Mouse (Mus musculus) G1E (cell line): ENCODE results near the gene Prelp.

Experiments used
- CTCF ChIP-seq: IDR thresholded peaks from 2 replicates; pipeline ENCODE4 v1.5.1; 2012; ENCODE audit warnings: low read depth, low read length, inconsistent platforms, mixed read lengths
- GATA1 ChIP-seq: IDR thresholded peaks from 2 replicates; pipeline ENCODE4 v1.6.1; 2012; ENCODE audit warnings: borderline replicate concordance, low read length, inconsistent platforms, mixed read lengths
- GATA2 ChIP-seq: IDR thresholded peaks from 2 replicates; pipeline ENCODE4 v1.6.1; 2012; ENCODE audit warnings: low read depth, low read length, inconsistent platforms, borderline replicate concordance
- POLR2AphosphoS5 ChIP-seq: IDR thresholded peaks from 2 replicates; pipeline ENCODE4 v1.6.1; 2012; ENCODE audit warnings: low read depth, low read length, inconsistent platforms; ENCODE audit not compliant: insufficient replicate concordance
- TAL1 ChIP-seq: conservative IDR thresholded peaks from 2 replicates; pipeline ENCODE4 v1.6.1; 2012; ENCODE audit warnings: low read depth, low read length, inconsistent platforms, mixed read lengths

DNA sequence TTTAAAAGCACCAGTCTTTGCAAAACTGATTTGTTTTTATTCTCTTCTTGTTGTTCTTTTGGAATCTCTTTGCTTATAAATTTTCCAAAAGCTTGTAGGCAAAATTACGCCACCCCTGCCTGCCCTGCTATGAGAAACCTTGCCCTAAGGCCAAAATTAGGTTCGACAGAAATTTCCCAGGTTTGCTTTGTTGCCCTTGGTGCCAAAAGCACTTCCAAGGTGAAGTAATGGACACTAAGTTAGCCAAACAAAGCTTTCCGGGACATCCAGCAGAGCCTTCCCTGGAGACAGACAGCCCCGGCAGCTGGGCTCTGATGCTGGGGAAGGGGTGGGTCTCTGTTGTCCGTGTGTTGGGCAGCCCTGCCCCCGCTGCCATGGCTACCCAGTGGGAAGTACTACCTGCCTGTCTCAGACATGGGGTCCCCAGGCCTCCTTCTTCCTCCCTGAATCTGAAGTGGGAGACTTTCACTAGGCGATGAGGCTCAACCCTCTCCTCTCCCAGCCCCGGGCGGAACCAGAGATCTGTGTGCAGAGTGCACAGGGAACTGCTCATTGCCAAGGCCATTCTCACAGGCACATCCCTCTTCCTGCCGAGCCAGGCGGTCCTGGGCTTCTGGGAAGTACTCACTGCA is 3.6 kb downstream of the Prelp start:
- no peak for TF ChIP-seq CTCF
- TF ChIP-seq TAL1: no peak
- no peak for TF ChIP-seq GATA1
- no peak for TF ChIP-seq POLR2AphosphoS5
- no peak for TF ChIP-seq GATA2
